Mouse (Mus musculus) adrenal gland, adult 10 weeks (tissue): ENCODE measurements around the gene Nudt10. TPM values are rescaled to one million over a fixed set of nuclear protein-coding genes. Genes with fewer than 3 reads are reported as not detected.

Experiments used
- polyA plus RNA-seq: library from polyadenylated mRNA; stranded (reverse); fragments of 350-450 nt; fragmentation: Illumina TruSeq; extraction: RNeasy Lipid Tissue Mini Kit (QIAGEN cat#74804); gene quantifications from one replicate; pipeline ENCODE4 v1.2.3, GENCODE M21; 2014; ENCODE audit warnings: low read depth, low replicate concordance

Gene Nudt10
- polyA plus RNA-seq: 25.8 TPM

GRCm38 (mm10) chrX:6172823-6173640 is at the start of gene Nudt10:
TSS of gene Nudt10 (minus strand) at chrX:6173015.

Other genes with a start within 250 kb of the Nudt10 start
- 47.3 TPM for gene Nudt11, start 125.6 kb downstream of the Nudt10 start, polyA plus RNA-seq
- gene AU022751, start 89.6 kb downstream of the Nudt10 start, polyA plus RNA-seq: not detected
- gene Bmp15, start 147.7 kb upstream of the Nudt10 start, polyA plus RNA-seq: 0.58 TPM
- gene Shroom4, start 226.8 kb upstream of the Nudt10 start, polyA plus RNA-seq: 15.0 TPM